Mouse (Mus musculus): Measurements from ENCODE around the gene Gm20388.
"Not testable (repeated sequence)": the region's sequence is repeated elsewhere in the genome, so short reads cannot be mapped to it uniquely, and the experiment has no call there.

Gene Gm20388

DNA sequence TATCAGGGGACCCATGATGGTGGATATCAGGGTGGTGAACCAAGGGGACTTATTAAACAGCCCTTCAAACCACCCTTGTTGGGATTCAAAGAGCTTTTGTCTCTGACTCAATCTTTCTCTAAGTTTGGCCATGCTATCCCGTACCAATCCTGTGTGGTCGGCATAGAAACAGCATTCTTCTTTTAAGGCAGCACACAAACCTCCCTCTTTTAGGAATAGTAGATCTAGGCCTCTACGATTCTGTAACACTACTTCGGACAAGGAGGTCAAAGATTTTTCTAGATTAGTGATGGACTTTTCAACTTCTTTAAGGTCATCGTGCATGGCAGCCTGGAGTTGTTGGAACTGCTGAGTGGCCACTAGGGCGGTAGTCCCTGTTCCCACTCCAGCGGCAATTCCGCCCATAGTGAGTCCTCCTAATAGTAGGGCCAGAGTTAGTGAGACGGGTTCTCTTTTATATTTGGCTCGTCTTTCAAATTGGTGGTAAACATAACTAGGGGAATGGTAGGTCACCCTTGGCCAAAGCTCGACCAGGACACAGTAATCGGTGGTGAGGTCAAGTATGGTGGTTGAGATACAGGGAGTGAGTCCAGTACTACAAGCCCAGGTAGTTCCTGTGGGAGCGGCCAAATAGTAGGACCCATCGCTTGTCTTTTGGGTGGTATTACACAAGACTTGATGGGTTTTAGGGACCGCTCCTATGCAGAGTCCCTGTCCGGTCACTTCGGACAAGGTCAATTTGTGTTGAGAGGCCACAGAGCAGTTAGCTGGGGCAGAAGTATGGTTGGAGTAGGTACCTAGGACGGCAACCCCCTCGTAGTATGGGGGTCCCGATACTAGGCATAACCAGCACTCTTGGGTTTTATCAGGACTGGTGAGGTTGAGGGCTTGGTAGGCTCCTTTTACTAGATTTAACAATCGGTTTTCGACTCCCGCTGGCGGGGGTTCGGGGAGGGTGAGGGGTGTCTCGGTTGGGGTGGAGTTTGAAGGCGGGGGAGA, 3516.2 kb downstream of the Gm20388 start:
- DNase-seq = no peak

DNA sequence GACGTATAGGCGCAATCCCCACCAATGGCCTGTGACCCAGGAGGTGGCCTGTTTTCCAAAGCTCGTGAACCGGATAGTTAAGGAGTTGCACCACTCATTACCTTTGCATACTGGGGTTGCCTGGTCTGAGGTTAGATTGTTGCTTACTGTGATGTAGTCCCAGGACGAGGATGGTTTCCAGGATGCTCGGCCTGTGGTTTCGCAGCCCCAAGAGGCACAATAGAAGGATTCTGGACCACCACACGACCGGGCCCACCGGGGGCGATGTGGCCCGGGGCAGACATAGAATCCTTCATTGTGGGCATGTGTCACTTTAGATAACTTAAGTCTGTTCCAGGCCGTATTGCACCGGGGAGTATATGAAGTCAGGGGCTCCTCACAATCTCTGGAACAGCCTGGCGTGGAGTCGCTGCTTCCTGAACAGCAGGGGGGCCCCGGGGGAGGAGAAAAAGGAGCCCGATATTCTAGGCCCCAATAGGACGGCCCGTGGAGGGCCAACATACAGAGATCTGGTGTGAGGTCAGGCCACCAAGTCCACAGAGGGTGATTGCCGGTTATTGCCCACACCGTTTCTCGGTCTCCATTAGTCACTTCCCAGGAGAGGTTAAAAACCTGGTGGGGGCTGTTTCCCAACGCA, 3517.1 kb downstream of the Gm20388 start:
- no peak for DNase-seq

DNA sequence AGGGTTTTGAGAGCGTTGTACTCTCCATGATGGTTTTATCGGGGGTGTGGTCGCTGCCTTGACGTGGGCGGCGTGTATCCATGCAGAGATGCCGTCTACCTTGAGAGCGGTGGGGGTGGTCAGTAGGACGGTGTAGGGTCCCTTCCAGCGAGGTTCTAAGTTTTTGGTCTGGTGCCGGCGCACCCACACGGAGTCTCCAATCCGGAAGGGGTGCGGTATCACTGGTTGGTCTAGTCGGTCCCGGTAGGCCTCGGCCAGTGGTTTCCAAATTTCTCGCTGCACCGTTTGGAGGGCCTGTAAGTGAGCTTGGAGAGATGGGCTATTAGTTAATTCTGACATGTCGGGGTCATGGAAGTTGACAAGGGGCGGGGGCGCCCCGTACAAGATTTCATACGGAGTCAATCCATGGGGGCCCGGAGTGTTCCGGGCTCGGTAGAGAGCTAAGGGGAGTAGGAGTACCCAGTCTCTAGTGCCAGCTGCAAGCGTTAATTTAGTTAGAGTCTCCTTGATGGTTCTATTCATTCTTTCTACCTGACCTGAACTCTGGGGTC, 3517.8 kb downstream of the Gm20388 start:
- DNase-seq = no peak

DNA sequence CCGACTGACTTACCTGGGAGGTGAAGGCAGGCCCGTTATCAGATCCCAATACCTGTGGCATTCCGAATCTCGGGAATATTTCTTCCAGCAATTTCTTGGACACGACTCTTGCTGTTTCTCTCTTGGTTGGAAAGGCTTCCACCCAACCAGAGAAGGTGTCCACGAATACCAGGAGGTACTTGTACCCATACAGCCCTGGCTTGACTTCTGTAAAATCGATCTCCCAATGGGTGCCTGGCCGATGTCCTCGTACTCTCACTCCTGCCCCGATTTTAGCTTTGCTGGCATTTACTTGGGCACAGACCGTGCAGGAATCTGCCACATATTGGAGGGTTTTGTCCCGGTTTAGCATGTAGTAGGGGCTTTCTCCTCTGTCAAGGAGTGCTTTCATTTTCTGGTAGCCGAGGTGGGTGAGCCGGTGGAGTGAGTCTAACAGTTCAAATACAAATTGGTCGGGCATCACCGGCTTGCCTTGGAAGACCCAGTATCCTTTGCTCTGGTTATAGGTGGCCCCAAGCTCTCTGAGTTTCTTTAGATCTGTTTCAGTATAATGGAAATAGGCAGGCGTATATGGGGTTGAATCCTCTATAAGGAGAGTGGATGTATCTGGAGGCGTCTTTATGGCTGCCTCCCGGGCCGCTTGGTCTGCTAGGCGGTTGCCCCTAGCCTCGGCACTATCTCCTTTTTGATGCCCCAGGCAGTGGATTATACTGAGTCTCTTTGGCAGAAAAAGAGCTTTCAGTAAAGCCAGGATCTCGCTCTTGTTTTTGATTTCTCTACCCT, 3518.5 kb downstream of the Gm20388 start:
- DNase-seq = no peak

DNA sequence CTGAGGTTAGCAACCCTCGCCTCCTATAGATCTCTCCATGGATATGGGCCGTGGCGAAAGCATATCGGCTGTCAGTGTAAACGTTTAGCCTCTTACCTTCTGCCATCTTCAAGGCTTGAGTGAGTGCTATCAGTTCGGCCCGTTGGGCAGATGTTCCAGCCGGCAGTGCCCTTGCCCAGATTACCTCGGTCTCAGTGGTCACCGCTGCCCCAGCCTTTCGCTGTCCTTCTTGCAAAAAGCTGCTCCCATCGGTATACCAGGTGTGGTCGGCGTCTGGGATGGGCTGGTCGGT, 3519.0 kb downstream of the Gm20388 start:
- not testable (repeated sequence) for DNase-seq

DNA sequence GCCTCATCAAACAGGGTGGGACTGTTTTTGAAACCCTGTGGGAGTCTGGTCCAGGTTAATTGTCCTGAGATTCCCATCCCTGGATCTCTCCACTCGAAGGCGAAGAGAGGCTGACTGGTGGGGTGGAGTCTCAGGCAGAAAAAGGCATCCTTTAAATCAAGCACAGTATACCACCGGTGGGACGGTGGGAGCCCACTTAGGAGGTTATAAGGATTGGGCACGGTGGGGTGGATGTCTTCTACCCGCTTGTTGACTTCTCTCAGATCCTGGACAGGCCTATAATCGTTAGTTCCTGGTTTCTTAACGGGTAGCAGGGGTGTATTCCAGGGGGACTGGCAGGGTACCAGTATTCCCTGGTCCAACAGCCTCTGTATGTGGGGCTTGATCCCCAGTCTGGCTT, 3520.3 kb downstream of the Gm20388 start:
- DNase-seq = not testable (repeated sequence)

DNA sequence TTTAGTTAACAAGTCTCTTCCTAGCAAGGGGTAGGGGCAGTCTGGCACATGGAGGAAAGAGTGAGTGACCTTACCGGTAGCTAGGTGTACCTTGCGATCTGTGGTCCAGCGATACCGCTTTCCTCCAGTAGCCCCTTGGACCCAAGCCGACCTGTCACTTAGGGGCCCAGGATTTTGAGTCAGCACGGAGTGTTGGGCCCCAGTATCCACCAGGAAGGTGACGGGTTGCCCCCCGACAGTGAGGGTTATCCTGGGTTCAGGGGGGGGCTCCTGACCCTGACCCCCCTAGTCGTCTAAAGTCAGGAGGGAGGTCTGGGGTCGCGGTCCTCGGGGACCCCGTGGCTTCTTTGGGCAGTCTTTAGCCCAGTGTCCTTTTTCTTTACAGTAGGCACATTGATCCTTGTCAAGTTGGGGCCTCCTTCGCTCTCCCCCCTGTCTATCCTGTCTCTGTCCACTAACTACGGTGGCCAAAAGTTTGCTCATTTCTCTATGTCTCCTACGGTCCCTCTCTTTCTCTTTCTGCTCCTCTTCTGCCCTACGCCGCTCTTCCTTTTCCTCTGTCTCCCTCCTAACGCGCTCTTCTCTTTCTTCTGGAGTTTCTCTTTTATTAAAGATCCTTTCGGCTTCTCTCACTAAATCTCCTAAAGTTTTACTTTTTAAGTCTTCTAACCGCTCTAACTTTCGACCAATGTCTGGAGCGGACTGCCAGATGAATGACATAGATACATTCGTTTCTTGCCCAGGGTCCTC, 3521.2 kb downstream of the Gm20388 start:
- no peak for DNase-seq

DNA sequence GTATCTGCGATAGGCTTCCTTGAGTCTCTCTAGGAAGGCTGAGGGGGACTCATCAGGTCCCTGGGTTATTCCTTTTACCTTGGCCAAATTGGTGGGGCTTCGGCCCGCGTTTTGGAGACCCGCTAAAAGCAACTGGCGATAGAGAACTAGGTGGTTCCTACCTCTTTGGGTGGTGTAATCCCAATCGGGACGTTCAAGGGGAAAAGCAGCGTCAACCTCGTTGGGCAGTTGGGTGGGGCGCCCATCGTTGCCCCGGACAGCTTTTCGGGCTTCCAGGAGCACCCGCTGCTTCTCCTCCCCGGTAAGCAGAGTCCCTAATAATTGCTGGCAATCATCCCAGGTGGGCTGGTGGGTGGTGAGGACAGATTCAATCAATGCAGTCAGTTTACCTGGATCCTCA, 3521.7 kb downstream of the Gm20388 start:
- no peak for DNase-seq

DNA sequence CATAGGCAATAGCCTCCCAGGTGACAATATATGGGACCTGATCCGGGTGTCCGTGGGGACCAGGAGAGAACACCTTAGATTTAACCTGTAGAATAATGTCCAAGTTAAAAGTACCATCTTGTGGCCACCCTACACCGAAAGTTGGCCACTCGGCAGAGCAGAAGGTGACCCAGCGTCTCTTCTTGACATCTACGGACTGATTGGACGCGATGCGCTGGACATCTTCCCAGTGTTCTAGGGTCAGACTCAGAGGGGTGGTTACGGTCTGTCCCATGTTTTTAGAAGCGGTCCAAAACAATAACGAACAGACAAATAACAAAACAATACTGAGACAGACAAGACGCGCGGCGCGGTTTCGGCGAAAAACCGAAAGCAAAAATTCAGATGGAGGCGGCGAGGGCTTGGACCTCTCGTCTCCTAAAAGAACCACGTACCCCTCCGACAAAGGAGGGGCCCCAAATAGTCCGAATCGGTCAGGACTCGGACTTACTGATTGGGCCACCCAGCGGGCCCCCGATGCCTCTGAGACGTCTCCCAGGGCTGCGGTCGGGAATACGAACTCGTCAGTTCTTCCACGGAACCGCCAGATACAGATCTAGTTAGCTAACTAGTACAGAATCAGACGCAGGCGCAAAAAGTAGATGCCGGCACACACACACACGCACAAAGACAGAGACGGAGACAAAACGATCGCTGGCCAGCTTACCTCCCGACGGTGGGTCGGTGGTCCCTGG, 3522.8 kb downstream of the Gm20388 start:
- DNase-seq = not testable (repeated sequence)

DNA sequence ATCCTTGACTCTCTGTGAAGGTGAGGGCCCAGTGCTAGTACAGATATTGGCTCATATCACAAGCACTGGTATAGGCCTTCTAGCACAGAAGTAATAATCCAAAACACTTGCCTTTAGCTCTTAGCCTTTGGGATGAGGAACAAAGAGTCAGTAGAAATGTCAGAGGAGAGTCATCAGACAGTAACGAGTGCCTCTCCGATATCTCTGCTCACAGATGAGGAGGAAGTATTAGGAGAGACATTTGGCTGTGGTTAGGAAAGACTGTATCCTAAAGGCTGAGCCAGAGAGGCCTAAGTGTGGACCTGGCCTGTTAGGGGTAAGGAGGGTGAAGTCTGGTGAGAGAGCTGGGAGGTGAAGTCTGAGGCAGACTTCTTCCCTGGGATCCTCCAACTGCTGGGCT, 3531.1 kb downstream of the Gm20388 start:
- no peak for DNase-seq

DNA sequence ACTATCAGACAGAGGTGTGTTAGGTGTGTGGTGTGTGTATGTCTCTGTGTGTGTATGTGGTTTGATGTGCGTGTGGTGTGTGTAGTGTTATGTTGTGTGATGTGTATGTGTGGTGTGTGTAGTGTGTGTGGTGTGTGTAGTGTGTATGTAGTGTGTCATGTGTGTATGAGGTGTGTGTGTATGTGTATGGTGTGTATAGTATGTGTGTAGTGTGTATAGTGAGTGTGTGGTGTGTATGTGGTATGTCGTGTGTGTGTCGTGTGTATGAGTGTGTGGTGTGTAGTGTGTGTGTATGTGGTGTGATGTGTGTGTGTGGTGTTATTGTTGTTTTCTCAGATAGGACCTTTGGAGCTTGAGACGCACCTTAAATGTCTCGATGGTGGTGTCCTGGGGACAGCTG, 3531.7 kb downstream of the Gm20388 start:
- DNase-seq = no peak

DNA sequence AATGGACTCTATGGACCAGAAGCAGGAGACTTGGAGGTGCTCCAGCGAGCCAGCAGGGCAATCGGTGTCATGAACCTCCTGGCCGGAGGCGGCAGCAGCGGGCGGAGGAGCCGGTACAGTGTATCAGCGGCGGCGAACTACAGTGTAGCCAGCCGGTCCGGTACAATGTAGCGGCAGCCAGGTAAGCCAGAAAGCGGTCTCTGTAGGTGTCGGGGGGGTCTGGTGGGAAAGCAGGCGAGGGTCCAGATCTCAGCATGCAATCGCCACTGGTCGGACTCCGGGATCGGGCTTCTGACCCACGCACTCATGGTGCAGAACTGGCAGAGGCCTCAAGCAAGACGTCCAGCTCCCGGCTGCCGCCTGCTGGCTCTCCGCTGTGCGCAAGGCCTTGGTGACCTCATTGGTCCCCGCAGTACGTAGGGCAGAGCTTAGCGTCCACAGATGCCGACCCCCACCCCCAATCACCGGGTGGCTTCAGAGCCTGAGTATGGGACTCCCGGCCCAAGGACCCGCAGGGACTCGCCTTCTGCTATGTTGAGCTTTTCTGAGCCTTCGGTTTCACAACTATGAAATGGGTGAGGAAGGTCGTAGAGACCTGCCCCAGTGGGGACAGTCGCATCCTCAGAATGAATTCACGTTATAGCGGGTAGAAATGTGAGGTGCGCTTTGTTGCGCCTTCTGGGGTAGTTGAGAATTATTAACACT, 3532.4 kb downstream of the Gm20388 start:
- DNase-seq = peak; percentile 80 to 84

DNA sequence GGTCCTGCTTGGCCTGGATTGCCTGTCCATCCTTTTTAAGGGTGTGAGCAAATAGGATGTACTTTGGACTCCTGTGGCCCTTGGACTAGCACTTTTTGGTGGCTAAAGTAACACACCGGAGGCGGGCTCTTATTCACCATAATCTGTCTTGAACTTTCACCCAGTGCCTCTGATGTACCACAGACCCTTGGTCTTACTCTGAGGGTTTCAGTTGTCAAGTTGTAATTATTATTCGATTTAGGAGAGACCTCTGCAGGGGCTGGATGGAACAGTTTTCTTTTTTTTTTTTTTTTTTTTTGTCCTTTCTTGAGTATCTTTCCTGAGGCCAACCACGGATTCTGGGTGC, 3532.9 kb downstream of the Gm20388 start:
- DNase-seq = no peak

DNA sequence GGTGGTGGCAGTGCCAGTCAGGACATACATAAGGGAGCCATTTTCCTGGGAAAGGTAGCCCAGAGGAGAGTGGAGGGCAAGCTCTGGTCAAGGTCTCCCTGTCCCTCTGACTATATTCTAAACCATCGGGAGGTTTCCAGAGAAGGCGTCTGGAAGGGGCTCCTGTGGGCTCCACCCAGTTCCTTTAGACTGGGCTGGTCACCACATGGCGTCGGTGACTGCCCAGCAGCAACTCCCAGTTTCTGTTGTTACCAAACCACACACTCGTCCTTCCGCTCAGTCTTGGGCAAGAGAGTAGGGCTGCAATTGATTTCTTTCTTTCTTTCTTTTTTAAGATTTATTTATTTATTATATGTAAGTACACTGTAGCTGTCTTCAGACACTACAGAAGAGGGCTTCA, 3533.5 kb downstream of the Gm20388 start:
- DNase-seq = no peak

DNA sequence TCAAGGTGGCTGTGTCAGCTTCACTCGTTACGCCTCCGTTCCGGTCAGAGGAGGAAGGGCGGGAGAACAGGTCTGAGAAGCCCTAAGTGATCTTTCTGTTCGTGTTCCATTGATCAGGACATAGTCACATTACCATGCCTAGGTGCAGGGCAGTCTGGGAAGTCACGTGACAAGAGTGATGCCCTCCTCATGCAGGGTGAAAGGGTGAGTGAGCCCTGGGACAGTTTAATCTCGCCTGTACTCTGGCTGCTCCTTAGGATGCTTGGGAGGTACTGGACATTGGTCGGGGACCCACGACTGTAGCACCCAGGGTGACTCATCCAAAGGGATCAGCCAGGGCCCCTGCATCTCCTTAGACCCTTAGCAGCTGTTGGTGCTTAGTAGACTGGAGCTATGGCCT, 3535.3 kb downstream of the Gm20388 start:
- no peak for DNase-seq

DNA sequence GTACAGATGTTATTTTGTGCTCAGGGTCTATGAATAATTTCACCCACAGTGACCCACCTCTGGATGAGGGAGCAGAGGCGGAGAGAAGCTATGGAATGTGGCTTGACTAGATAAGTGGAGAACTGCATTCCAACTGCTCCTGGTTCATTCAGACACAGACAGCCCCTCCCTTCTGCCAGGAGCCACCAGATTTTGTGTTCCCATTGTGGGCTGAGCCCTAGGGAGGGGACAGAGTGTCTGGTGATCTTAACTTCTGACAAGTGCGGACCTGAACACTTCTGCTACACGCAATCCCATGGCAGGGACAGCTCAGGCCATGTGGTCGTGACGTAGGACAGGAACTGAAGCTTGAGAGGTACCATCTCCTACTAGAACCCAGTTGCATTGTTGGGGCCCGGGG, 3536.2 kb downstream of the Gm20388 start:
- no peak for DNase-seq

DNA sequence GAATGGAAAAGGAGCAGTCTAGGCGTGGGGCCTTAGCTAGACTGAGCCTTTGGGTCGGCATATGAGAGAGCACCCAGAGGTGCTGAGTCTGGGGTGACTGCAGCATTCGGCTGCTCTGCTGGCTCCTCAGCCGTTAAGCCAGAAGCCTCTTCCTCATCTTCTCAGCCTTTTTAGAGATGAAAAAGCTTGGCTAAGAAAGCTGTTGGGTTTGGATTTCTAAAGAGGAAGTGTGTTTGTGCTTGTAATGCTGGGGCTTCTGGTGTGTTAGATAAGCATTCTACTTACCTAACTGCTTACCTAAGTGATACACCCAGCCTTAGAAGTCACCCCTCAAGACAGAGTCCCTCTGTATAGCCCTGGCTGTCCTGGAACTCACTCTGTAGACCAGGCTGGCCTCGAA, 3540.1 kb downstream of the Gm20388 start:
- no peak for DNase-seq

DNA sequence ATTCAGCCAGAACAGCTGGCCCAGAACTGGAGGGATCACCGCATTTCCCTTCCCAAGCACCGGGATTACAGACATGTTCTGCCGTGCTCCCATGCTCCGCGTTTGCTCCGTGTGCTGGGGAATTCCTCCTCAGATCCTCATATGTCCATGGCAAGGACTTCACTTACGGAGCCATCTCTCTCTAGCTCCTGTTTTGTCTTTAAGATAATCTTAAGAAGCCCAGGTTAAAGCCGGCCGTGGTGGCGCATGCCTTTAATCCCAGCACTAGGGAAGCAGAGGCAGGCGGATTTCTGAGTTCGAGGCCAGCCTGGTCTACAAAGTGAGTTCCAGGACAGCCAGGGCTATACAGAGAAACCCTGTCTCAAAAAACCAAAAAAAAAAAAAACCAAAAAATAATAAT, 3541.1 kb downstream of the Gm20388 start:
- not testable (repeated sequence) for DNase-seq

DNA sequence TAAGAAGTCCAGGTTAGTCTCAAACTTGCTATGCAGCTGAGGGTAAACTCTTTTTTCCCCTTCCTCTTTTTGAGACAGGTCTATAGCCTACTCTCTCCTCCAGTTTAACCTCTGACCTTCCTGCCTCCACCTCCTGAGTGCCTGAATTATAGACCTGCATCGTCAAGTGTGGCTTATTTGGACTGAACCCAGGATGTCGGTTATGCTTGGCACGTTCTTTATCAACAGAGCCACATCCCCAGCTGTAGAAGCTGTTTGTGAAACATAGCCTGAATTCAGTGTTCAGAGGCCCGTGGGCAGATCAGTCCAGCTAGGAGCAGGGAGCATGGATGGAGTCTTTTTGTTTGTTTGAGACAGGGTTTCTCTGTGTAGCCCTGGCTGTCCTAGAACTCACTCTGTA, 3541.5 kb downstream of the Gm20388 start:
- DNase-seq = no peak

DNA sequence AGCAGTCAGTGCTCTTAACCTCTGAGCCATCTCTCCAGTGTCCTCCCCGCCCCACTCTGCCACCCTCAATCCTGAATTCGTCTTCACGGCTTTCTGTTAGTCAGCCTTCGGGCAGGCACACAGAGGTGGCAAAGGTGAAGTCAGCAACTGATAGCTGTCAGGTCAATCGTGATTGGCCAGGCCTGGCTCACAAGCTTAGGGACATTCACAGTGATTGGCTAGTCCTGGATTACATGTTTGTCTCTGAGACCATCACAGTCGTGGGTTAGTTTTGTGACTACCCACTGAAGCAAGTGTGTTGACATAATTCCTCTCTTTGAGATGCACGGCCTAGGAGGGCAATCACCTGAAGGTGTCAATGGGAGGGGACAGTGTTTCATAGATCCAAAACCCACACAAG, 3542.7 kb downstream of the Gm20388 start:
- no peak for DNase-seq

DNA sequence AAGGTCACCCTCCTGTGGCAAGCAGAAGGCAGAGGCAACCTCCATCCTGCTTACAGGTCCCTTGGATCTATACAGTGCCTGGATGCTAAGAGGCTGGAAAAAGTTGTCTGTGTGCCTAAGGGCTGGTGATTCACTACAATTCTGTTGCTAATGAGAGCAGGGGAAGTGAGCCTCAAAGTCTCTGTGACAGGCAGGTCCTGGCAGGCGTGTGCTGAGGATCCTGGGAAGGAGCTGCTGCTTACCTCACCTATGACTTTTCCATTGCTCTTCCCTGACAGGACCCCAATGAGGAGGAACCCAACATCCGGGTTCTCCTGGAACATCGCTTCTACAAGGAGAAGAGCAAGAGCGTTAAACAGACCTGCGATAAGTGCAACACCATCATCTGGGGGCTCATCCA, 3543.3 kb downstream of the Gm20388 start:
- no peak for DNase-seq
